Mouse (Mus musculus): Measurements from ENCODE around the gene Cdk1. TPM values are rescaled to one million over a fixed set of nuclear protein-coding genes. Genes with fewer than 3 reads are reported as not detected.

Cdk1 gene
- polyA plus RNA-seq, 1 experiment, result 6.2 TPM

GRCm38 (mm10) chr10:69306205-69306604 lies 46.5 kb downstream of the Cdk1 start:
- no peak for DNase-seq (ENCODE audit: low read depth)

DNA sequence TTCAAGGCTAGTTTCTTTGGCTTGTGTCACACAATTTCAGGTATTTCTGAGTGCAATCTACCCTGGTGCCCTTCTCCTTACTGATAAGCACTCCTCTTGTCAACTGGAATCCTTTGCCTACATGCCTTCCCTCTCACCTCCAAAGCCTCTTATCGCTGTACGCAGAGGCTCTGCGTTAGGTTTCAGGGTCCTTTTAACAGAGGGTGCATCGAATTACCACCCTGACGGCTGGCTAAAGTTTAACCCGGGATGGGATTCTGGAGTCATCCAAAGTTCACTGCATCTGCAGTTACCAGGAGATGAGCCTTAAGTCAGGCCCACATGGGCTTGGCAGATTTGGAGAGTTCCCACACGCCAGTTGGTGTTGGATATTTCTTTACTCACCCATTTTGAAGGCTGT lies 47.1 kb downstream of the Cdk1 start:
- no peak for DNase-seq (ENCODE audit: low read depth)

DNA sequence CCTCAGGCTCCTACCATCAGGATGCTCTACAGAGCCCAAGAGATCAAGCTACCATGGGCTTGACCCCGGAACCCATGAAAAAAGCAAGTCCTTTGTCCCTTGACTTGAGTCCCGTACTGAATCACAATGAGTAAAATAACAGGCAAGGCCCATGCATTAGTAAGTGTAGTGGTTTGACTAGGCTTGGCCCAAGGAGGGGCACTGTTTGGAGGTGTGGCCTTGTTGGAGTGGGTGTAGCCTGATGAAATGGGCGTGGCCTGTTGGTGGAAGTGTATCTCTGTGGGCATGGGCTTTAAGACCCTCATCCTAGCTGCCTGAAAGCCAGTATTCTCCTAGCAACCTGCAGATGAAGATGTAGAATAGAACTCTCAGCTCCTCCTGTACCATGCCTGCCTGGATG lies 47.9 kb downstream of the Cdk1 start:
- DNase-seq (ENCODE audit: low read depth), result no peak

DNA sequence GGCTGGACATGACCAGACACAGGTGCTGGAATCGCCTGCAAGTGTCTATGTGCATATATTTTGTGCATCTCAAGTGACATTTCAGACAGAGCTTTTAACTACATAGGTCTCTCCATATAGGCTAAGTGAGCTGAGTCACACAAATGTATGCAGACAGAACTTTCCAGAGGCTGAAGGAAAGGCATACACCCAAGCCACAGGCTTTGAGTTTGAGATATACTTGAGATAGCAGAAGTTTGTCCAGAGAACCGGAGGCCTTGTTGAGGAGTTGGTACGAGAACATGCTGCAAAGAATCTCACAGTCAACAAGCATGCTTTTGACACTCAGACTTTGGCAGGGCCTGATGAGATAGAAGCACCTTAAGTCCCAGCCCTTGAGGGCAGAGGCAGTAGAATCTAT lies 50.1 kb downstream of the Cdk1 start:
- no peak for DNase-seq (ENCODE audit: low read depth)

DNA sequence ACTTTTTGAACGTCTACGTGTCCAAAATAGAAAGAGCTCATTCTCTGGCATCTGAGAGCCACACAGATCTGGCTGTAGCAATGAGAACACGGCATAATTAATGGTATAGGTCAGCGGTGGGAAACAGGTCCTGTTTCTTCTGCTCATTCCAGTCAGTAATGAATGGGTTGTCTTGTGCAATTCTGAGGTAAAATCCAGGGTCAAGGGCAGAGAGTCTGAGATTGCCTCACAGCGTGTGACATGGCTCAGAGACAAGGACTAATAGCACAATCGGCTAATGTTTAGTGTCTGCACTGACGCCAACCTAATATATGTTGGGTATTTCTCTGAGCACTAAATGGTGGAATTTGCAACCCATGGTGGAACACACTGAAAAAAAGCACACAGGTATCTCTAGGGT lies 52.8 kb downstream of the Cdk1 start:
- DNase-seq (ENCODE audit: low read depth), result no peak

DNA sequence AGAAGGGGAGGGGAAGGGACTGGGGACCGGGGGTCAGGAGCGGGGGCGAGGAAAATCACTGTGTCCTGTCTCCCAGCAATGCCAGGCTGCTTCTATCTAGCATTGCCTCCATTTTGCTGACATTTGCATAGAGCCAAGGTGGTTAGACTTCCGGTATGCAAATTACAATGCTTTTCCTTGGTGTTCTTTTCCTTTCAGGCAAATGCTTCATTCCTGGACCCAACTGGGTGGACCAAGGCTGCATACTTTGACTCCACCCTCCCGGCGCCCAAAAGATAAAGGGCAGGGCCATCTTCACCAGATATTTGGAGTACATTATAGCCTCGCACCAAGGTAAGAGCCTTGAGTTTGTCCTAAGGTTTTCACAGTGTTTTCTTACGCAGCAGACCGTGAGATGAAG lies 56.8 kb downstream of the Cdk1 start:
- DNase-seq (ENCODE audit: low read depth), result no peak

GRCm38 (mm10) chr10:69290736-69291135 lies 62.0 kb downstream of the Cdk1 start:
- no peak for DNase-seq (ENCODE audit: low read depth)

GRCm38 (mm10) chr10:69288720-69289119 lies 64.0 kb downstream of the Cdk1 start:
- DNase-seq (ENCODE audit: low read depth), result no peak

- no peak for DNase-seq (ENCODE audit: low read depth)
Observed at GRCm38 (mm10) chr10:69288086-69288485, 64.7 kb downstream of the Cdk1 start.

DNA sequence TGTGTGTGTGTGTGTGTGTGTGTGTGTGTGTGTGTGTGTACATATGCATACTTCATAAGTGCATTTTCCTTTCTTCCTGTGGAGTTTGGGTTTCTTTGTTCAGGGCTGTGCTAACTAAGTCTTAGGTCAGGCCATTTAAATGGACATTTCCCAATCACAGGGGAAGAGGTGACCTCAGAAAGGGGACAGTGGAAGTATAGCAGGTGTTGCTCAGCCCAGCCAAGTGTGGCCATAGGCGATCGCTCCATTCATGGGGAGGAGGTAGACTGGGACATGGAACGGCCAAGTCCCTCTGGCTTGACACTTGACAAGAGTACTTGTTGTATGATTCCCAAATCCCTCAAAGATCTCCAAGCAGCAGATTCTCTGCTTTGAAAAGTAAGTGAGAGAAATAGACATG lies 65.8 kb downstream of the Cdk1 start:
- DNase-seq (ENCODE audit: low read depth), result no peak

Other genes starting within 250 kb of the Cdk1 start
- gene Rhobtb1, start 201.5 kb downstream of the Cdk1 start, polyA plus RNA-seq (2012; rRNA removed), result 7.4 and 8.9 TPM in 2 replicates
- gene A930033H14Rik, start 139.8 kb downstream of the Cdk1 start, polyA plus RNA-seq (2012; rRNA removed), result 0.99 and 1.4 TPM in 2 replicates
- 13.9 and 22.6 TPM in 2 replicates for gene Ank3, start 45.8 kb upstream of the Cdk1 start, polyA plus RNA-seq (2012; rRNA removed)

Data from gonadal fat pad, adult 2 months (tissue).